Mouse (Mus musculus): ENCODE measurements at regions not wholly inside any gene's neighbourhood (a gene's known extent, or its start where the extent isn't known, plus 50 kb on each side); places are given as distances from the start of the nearest gene placed in this dataset.

DNA sequence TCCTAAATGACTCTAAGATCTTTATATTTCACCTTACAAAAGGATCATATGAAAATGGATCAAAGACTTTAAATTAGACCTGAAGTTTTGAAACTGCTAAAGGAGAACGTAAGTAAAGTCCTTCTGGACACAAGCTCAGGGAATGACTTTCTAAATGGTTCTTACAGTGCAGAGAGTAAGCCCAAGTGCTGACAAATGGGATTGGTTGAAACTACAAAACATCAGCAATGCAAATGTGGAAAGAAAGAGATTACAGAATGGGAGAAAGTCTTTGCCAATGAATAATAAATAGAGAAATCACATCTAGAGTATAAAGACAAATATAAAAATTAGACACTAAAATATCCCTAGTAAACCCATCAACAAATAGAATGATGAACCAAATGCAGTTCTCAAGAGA lies 263.9 kb downstream of the Atp10a start:
- DNase-seq (ENCODE audit: low spot score in 2 of 2) = no peak

DNA sequence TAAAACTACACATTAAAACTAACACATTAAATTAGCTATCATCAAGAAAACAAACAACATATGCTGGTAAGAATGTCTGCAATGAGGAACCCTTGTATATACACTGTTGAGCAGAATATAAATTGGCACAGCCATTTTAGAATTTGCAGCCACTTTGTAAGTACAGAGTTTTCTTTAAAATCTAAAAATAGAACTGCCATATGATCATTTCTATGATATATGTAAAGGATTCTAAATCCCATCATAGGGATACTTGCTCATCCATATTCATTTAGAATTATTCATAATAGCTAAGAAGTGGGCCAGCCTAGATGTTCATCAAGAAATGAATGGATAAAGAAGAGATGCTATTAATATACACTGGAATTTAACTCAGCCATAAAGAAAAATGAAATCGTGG lies 264.3 kb downstream of the Atp10a start:
- DNase-seq (ENCODE audit: low spot score in 2 of 2) = no peak

DNA sequence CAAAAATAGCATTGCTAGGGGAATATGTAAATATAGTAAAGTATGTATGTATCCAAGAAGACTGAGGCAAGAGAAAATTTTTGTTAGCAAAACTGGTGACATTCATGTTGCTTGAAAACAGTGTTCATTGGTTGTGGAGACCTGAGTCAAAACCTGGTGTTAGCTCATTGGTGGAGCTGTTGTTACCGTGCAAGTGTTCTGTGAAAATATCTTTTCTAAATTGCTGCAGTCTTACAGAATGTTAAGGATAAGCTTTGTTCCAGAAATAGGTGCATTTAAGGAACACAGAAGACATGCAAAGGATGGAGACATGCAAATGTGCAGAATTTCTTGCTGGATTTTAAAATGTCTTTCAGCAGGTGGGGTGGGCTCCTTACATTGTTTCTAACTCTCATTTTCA lies 269.0 kb downstream of the Atp10a start:
- no peak for DNase-seq (ENCODE audit: low spot score in 2 of 2)

DNA sequence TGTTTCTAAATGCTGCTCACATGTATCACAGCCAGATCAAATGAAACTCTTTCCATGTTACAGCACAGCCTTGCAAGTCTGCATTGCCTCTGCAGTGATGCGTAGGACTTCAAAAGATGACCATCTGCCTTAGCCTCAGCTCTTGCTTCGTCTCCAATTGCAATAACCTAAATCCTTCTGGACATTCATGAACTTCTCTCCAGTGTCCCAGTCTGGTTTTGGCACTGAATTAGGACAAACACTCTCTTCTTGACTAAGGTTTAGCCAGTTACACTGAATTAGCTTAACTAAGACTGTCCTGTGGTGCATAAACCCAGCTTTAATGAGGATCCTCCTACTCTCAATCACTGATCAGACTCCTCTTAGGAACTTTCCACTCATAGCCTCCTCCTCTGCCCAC lies 269.4 kb downstream of the Atp10a start:
- no peak for DNase-seq (ENCODE audit: low spot score in 2 of 2)

DNA sequence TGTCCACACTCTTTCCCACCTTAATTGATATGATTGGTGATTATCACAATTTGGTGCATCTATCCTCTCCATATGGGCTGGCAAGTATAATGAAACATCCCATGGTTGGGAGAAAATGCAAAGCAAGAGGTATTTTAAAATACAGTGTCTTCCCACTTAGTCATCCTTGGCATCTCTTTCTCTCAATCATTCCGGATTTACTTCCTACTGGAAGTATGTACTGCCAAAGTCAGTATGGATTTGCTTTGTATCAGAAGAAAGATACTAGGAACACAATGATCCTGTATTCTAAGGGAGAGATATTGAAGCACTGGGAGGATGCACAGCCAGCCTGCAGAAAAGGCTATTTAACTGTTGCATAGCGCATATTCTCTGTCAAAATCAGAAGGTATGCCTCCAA lies 271.1 kb upstream of the Ube3a start:
- no peak for DNase-seq (ENCODE audit: low spot score in 2 of 2)

DNA sequence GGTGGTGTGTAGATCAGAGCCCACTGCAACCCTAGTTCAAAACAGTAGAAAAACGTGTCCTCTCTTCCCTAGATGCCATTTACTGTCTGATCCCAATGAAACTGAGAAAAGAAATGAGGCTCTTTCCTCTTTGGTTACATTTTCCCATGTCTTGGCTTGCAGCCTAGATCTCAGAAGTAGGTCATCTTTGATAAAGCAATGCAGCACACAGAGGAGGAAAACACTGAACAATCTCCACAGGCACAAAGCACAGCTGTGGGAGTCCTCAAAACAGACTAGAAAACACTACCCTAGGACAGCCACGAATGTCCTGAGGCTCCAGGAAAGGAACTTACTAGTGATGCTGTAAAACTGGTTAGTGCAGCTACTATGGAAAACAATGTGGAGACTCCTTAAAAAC lies 221.4 kb upstream of the Ube3a start:
- peak in 1 of 2 experiments; percentile 24 for DNase-seq (ENCODE audit: low spot score in 2 of 2)

DNA sequence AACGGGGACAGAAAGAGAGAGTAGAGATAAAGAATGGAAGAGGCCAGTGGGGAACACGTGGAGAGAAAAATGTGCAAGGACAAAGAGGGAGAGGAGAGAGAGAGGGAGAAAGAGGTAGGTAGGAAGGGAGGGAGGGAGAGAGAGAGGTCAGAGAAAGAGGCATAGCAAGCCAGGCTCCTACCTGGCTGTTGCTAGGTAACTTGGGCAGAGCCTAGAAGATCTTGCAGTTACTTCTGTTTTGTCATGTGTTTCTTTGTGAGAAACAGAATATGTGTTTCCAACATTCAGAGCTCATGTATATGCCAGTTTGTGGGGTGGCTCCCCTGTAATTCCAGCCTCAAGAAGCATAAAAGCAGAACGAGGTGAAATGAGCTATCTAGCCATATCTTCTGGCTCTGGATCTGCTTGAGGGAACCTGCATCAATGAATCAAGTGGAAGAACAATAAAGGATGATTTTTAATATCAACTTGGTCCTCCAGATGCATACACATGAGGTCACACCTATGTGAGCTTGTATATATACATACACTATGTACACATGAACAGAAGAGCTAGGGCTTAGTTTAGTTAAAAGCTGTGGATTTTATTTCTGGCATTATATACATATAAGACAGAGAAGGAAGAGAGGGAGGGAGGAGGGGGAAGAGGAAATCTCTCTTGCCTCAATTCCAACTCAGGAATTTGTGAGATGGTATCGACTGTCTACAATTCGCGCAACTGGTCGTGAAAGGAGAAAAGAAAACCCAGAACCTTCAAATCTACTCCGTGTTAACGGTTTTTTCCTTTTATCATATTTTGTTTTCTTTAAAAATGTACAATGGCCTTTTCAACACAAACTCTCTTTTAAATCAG lies 214.9 kb upstream of the Ube3a start:
- DNase-seq (ENCODE audit: low spot score in 2 of 2) = no peak

DNA sequence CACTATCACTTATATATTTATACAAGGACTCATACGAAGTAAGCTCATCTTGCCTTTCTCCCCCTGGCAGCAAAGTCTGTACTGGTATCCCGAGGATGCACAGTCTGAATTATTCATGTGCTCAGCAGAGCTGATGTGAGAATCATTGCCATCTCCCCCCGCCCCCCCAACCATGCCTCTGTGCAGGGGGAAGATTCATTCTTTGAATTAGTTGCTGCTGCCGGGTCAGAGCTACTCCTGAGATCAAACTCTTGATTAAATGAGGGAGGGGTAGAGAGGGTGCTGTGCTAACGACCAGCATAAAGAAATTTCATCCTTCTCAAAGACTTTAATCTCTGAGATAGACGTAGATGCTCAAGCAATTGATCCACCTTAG lies 214.3 kb upstream of the Ube3a start:
- no peak for DNase-seq (ENCODE audit: low spot score in 2 of 2)

DNA sequence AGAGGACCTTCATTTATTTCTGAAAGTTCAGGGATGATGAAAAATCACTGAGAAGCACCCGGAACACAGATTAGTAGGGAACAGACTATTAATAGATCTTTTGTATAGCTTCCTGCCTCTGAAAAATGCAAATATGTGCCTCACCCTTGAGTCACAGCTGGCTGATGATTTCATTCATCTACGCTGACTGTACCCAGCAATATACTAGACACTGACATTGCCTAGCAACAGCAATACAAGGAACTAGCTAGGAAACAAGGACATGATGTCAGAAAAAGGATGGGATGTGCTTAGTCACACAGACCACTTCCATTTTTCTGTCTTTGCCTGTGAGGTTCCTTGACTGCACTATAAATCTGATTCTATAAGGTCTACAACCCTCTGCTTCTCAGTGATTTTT lies 201.1 kb upstream of the Ube3a start:
- DNase-seq (ENCODE audit: low spot score in 2 of 2) = peak; percentile 11 to 44

Data from layer of hippocampus, adult 18-20 months (tissue).